Mouse (Mus musculus) heart, postnatal 25 days (tissue): ENCODE results near the gene Zc3h7b. TPM values are rescaled to one million over a fixed set of nuclear protein-coding genes. Genes with fewer than 3 reads are reported as not detected.
"Not testable (repeated sequence)": the region's sequence is repeated elsewhere in the genome, so short reads cannot be mapped to it uniquely, and the experiment has no call there.

Experiments used
- DNase-seq: peaks from one replicate; pipeline ENCODE4 v3.0.0; 2022; ENCODE audit warnings: low spot score
- intact Hi-C: fragments of 180-260 bp; cut with DNase I; formaldehyde crosslinking; loops from one replicate; pipeline ENCODE4 v1.15.1; 2025
- total RNA-seq, 2 experiments: library from RNA; stranded (reverse); gene quantifications; 2 replicates each; pipeline ENCODE4 v1.2.3; 2021

Gene Zc3h7b
- total RNA-seq = 10 to 100 TPM; 70.3 to 72.9 TPM

DNA sequence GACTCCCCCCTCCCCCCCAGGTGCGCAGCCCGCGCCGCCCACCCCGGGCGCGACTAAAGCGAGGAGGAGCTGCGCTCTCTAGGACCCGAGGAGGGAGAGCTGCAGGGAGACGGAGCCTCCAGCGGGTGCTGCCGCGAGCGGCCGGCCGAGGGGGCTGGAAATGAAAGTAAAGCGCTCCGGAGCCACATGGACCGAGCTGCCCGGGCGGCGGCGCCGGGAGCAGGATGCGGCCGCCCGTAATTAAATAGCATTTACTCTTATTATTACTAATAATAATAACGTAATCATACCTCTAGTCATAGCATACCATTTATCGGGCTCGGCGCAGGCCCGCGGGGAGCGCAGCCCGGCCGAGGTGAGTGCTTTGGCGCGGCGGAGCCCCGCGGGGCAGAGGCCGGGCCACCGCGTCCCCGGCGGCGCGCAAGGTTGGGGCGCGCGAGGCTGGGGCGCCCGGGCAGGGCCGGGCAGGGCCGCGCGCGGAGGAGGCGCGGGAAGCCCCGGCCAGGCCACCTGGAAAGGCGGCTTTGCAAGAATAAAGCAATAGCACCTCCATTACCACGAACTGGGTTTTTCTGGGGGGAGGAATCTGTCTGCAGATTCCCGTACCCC lies at the start of gene Zc3h7b, which contains the start of gene Rangap1:
Gene Zc3h7b (plus strand): TSS at position 66 of the 609 bp plus-strand sequence.
Gene Rangap1 (minus strand): TSS at position 539 of the 609 bp plus-strand sequence.
- peak; percentile 66 for DNase-seq
- intact Hi-C loops = loop anchor here (2.0 to 10.0 kb wide), 3 partner anchors 14 to 172 kb away; partner anchors contain the start of gene Tef

- intact Hi-C loops = no loop called here
These were observed 47.7 kb upstream of the Zc3h7b start, which contains the start of gene Chadl for GRCm38 (mm10) chr15:81697175-81697574. Chadl (minus strand) TSS chr15:81697287.

DNA sequence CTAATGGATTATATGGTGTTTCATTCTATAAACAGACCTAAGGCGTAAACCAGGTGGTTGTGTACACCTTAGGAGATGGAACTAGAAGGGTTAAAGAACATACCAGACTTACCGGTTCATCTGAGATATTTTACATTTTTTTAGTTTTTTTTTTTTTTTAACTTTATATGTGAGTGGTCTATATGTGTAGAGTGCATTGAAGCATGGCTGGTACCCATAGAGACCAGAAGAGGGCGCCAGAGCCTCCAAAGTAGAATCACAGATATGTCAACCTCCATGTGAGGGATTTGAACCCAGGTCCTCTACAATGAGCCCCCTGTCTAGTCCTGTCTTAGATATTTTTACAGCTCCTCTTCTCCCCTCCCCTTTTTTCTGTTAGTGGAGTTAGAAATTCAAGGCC lies 47.0 kb upstream of the Zc3h7b start:
- no peak for DNase-seq
- intact Hi-C loops = no loop called here

More at GRCm38 (mm10) chr15:81697175-81697574, 47.7 kb upstream of the Zc3h7b start, which contains the start of gene Chadl:
- DNase-seq = no peak

DNA sequence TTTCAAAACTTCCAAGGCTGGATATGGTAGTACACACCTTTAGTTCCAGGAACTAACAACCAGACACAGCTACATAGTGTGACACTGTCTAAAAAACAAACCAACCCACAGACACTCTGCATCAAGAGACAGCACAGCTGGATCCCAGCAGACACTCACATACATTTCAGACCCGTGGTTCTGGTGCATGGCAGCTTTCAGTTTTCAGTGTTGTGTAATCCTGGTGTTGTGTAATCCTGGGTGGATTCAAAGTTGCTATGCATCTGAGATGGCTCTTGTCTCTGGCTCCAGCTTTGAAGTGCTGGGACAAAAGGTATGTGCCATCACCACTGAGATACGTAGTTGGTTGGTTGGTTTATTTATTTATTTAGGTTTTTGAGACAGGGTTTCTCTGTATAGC lies 46.3 kb upstream of the Zc3h7b start:
- no peak for DNase-seq
- intact Hi-C loops = no loop called here

- intact Hi-C loops = no loop called here
These were observed 44.7 kb upstream of the Zc3h7b start for GRCm38 (mm10) chr15:81700161-81700560.

GRCm38 (mm10) chr15:81700601-81701000 lies 44.3 kb upstream of the Zc3h7b start:
- no peak for DNase-seq
- intact Hi-C loops = no loop called here

More at GRCm38 (mm10) chr15:81700161-81700560, 44.7 kb upstream of the Zc3h7b start:
- DNase-seq = no peak

DNA sequence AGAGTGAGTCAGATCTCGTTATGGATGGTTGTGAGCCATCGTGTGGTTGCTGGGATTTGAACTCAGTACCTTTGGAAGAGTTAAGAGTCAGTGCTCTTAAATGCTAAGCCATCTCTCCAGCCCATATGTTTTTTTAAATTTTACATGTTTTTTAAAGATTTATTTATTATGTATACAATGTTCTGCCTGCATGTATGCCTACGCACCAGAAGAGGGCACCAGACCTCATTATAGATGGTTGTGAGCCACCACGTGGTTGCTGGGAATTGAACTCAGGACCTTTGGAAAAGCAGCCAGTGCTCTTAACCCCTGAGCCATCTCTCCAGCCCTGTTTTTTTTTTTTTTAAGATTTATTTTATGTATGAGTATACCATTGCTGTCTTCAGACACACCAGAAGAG lies 43.5 kb upstream of the Zc3h7b start:
- intact Hi-C loops, DNase-seq: not testable (repeated sequence)

- intact Hi-C loops = no loop called here
- no peak for DNase-seq
These were observed 42.4 kb upstream of the Zc3h7b start for GRCm38 (mm10) chr15:81702306-81703093.

- intact Hi-C loops = no loop called here
- no peak for DNase-seq
These were observed 41.8 kb upstream of the Zc3h7b start for GRCm38 (mm10) chr15:81703094-81703489.

DNA sequence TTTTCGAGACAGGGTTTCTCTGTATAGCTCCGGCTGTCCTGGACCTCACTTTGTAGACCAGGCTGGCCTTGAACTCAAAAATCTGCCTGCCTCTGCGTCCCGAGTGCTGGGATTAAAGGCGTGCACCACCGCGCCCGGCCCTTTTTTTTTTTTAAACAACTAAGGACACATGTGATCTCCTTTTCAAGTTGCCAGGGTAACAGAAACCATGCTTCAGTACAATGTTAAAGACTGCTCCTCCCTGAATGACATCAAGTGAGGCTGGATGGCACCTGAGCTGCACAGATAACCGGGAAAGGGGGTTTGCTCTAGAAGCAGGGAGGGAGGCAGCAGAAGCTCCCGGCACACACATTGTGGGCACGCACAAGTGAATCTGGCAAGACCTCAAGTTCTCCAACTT lies 35.9 kb upstream of the Zc3h7b start:
- intact Hi-C loops = no loop called here
- DNase-seq = no peak

DNA sequence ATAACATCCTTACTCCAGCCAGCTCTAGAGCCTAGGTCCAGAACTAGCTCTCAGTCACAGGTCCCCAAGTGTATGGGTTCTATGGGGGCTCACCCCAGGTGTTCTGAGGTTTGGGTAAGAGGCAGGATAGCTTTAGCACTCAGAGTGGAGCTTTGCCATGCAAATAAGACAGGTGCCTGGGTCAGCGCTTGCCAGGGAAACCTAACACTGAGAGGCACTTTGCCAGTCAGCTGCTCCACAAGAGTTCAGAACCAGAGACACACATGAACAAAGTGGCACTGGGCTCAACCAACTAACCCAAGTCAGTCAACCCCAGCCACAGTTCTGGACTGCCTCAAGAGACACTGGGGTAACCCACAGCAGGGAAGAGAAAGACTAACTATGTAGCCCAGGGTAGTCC lies 35.2 kb upstream of the Zc3h7b start:
- no peak for DNase-seq
- intact Hi-C loops = no loop called here

DNA sequence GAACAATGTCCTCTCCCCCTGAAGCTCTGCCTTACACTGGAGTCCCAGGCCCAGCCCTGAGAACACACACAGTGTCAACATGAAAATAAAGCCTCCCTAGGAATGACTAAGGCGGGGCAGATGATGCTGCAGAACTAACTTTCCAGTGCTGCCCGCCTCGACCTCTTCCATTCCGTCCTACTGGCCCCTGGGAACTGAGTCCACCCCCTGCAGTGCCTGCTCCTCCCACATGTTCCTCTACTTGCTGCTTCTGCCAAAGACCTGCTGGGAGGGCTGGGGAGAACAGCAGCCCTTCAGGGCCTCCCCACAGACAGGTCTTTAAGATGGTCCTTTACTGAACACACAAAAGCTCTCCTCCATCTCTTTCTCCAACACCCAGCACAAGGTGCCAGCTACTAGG lies 34.1 kb upstream of the Zc3h7b start:
- no peak for DNase-seq
- intact Hi-C loops = no loop called here

- intact Hi-C loops = no loop called here
- DNase-seq = no peak
These were observed 31.1 kb upstream of the Zc3h7b start for GRCm38 (mm10) chr15:81713742-81714141.

GRCm38 (mm10) chr15:81718336-81719138 lies 26.3 kb upstream of the Zc3h7b start:
- intact Hi-C loops = no loop called here
- no peak for DNase-seq

DNA sequence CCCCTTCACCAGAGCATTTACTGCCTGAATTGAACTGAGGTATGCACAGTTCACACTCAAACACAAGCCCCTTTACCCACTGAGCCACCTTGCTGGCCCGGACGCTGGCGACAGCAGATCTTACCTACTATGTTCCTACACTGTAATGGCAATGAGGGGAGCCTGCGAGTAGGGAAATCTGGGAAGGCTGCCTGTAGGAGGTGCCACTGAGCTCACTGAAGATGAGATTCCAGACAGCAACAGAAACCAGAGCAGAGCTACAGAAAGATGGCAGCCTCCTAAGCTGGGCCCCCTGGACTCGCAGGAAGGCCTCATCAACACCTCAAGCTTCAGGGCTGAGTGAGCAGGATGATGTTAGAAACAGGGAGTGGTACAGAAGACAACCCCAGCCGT lies 25.7 kb upstream of the Zc3h7b start:
- DNase-seq = no peak
- intact Hi-C loops = no loop called here

DNA sequence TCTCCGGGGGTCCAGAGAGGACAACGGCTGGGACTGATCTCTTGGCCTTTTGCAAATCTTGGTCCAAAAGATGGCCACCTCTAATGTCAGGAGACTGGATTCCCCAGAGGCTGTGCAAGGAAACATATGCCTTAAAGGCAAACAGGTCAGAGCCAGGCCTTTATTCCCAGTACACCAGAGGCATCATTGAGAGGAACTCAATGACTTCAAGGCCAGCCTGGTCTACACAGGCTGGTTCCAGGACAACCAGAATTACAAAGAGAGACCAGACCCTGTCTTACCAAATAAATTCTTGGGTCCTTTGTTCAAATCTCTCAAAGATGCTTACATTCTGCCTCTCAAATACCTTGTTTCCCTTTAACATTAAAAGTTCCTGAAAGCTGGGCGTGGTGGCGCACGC lies 22.5 kb upstream of the Zc3h7b start:
- intact Hi-C loops = no loop called here
- DNase-seq = no peak

DNA sequence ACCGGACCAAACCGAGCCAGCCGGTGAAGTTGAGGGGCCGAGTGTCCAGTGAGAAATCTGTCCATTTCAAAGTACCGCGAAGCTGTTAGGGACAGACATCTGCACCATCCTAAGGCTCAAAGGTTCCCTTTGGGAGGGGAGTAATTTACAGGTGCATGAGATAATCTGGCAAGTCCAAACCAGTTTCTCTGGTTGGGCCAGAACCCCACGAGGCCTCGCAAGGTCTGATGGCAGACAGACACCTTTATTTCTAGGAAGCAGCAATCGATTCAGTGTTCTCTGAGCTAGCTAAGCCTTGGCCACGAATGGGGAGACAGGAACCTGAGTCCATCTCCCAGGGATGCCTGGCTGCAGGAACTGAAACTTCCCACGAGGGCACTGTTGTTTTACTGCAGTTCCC lies 21.2 kb upstream of the Zc3h7b start:
- DNase-seq = no peak
- intact Hi-C loops = no loop called here

GRCm38 (mm10) chr15:81725965-81726364 lies 18.9 kb upstream of the Zc3h7b start:
- intact Hi-C loops = no loop called here
- DNase-seq = no peak

DNA sequence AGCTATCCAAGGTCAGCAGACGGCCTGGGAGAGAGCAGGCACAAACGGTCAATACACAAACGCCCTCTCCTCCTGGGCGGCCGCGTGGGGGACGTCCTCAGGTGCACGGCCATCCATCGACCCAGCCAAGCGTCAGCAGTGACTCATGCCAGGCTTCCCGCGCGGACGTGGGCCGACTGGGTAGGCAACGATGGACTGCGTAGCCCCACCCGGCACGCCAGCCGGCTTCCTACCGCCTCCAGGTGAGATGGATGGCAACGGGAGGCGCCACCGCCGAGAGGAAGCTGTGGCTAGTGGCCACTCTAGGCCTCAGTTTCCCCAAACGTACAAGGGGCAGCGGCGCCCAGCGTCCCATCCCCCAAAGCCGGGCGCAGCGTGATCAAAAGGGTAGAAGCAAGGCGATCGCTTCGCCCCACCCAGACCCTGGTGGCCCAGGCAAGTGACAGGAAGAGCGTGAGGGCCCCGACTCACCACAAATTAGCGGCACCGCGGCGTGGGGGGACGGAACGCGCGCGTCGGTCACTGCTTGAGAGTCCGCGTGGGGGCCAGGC lies 15.5 kb upstream of the Zc3h7b start:
- DNase-seq = peak; percentile 17
- intact Hi-C loops = no loop called here
